Mouse (Mus musculus) liver, postnatal 0 days (tissue): ENCODE data around the gene Fam19a4. TPM values are rescaled to one million over a fixed set of nuclear protein-coding genes. Genes with fewer than 3 reads are reported as not detected.

Experiments used
- ATAC-seq: fragments of 200-750 bp; cut with Nextera tagmentation; 2 replicates; pipeline ENCODE4 v1.8.0; 2017; ENCODE audit warnings: mild to moderate bottlenecking, moderate library complexity
- DNase-seq: peaks from one replicate; pipeline ENCODE4 v3.0.0-alpha.2; 2016
- H3K27ac ChIP-seq: fragments of 300-500 bp; sonication (generic); 2 replicates; pipeline ENCODE4 v1.5.1; 2014; ENCODE audit warnings: antibody characterized with exemption, moderate library complexity, mild to moderate bottlenecking, low read depth
- H3K27me3 ChIP-seq: fragments of 300-500 bp; sonication (generic); 2 replicates; pipeline ENCODE4 v1.6.1; 2014; ENCODE audit warnings: low read length, control low read depth, mixed read lengths; ENCODE audit not compliant: insufficient read depth
- H3K36me3 ChIP-seq: fragments of 300-500 bp; sonication (generic); replicated peaks from 2 replicates; pipeline ENCODE4 v1.6.1; 2014; ENCODE audit warnings: mild to moderate bottlenecking, control low read depth, low read length, moderate library complexity, mixed read lengths; ENCODE audit not compliant: insufficient read depth
- H3K4me1 ChIP-seq: fragments of 300-500 bp; sonication (generic); 2 replicates; pipeline ENCODE4 v1.6.1; 2014; ENCODE audit warnings: antibody characterized with exemption, mild to moderate bottlenecking, control low read depth; ENCODE audit not compliant: insufficient read depth
- H3K4me2 ChIP-seq: fragments of 300-500 bp; sonication (generic); 2 replicates; pipeline ENCODE4 v1.6.1; 2014; ENCODE audit warnings: low read depth, mild to moderate bottlenecking, low read length, moderate library complexity, mixed read lengths
- H3K4me3 ChIP-seq: fragments of 300-500 bp; sonication (generic); 2 replicates; pipeline ENCODE4 v1.5.1; 2014; ENCODE audit warnings: low read depth, low read length
- H3K9ac ChIP-seq: fragments of 300-500 bp; sonication (generic); replicated peaks from 2 replicates; pipeline ENCODE4 v1.6.1; 2014; ENCODE audit warnings: mild to moderate bottlenecking, moderate library complexity
- H3K9me3 ChIP-seq: fragments of 300-500 bp; sonication (generic); 2 replicates; pipeline ENCODE4 v1.6.1; 2016; ENCODE audit warnings: mild to moderate bottlenecking, control low read depth, low read length, mixed read lengths
- CTCF ChIP-seq: sonication (generic); IDR thresholded peaks from 2 replicates; pipeline ENCODE4 v1.5.1; 2016; ENCODE audit warnings: antibody characterized with exemption, low read depth
- EP300 ChIP-seq: IDR thresholded peaks from 2 replicates; pipeline ENCODE4 v1.6.1; 2016; ENCODE audit warnings: antibody characterized with exemption, low read depth, mild to moderate bottlenecking
- WGBS: fragments of 180-500 bp; shearing (Covaris S2); extraction: QIAGEN DNeasy Blood & Tissue Kit; methylation state at CpG from one replicate; pipeline ENCODE4 v1.1.7; 2014; ENCODE audit not compliant: insufficient replicate concordance; 5-methylcytosine and 5-hydroxymethylcytosine counted together
- polyA plus RNA-seq: library from polyadenylated mRNA; unstranded; fragments of >200 nt; fragmentation: Nextera tagmentation; extraction: Ambion mirVana; gene quantifications from 2 replicates; pipeline ENCODE4 v1.2.1, GENCODE M21; 2015

Gene Fam19a4
- polyA plus RNA-seq, 1 experiment from 2014 or later, result not detected

- H3K4me2 ChIP-seq, result no peak overlapping the region
- H3K27ac ChIP-seq, result no peak overlapping the region
- no peak overlapping the region for H3K9ac ChIP-seq
- WGBS, result 64% methylated on average over 7 of the region's 7 CpGs
- ATAC-seq, result no peak
- TF ChIP-seq CTCF (0 out of 2 replicates have a peak, but pooled peaks have one; percentile 11), EP300 (no peak)
- H3K36me3 ChIP-seq, result no peaks in the 10 kb centered on the region
- H3K4me1 ChIP-seq, result no peaks in the 10 kb centered on the region
- H3K9me3 ChIP-seq, result no peaks in the 10 kb centered on the region
- no peak overlapping the region for H3K4me3 ChIP-seq
- H3K27me3 ChIP-seq, result no peaks in the 10 kb centered on the region
- DNase-seq, result no peak
Observed at GRCm38 (mm10) chr6:96853065-96853464, 207.1 kb downstream of the Fam19a4 start.

DNA sequence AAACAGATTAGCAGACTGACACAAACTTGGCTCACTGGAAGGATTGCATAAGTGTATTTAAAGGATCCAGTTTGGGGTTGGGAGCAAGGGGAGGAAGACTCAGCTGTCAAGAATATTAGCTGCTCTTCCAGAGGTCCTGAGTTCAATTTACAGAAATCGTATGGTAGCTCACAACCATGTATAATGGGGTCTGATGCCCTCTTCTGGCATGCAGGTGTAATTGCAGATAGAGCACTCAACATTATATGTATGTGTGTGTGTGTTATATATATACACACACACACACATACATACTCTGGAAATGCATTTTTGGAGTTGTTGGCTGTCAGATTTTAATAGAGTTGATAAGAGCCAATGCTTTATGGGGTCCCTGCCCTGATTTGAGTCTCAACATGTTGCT, 216.3 kb downstream of the Fam19a4 start:
- WGBS, result 17% methylated on average over 1 of the region's 1 CpGs
- Histone ChIP-seq H3K27ac (no peak overlapping the region), H3K4me2 (no peak overlapping the region), H3K36me3 (no peaks in the 10 kb centered on the region), H3K9ac (no peak overlapping the region), H3K4me1 (no peaks in the 10 kb centered on the region), H3K4me3 (no peak overlapping the region), H3K9me3 (no peaks in the 10 kb centered on the region), H3K27me3 (no peaks in the 10 kb centered on the region)
- DNase-seq (no peak), ATAC-seq (no peak)
- TF ChIP-seq CTCF (peak; percentile 54), EP300 (no peak)

DNA sequence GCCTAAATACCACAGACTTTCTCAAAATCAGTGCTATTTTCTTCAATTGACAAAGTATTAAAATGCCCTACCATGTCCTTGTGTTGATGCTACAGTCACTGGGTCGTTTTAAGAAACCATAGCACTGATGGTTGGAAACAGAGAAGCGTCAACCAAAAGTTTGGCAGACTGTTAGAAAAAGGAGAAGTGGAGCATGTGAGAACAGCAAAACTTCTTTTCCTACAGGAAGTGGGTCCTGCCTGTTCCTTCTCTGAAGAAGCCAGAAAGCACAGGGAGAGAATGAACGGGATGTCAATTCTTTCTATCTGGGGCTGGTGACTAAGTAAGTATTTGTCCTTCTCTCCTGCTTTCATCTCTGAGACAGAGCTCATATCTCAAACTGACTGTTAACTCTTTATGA, 219.6 kb downstream of the Fam19a4 start:
- no peak for TF ChIP-seq EP300

DNA sequence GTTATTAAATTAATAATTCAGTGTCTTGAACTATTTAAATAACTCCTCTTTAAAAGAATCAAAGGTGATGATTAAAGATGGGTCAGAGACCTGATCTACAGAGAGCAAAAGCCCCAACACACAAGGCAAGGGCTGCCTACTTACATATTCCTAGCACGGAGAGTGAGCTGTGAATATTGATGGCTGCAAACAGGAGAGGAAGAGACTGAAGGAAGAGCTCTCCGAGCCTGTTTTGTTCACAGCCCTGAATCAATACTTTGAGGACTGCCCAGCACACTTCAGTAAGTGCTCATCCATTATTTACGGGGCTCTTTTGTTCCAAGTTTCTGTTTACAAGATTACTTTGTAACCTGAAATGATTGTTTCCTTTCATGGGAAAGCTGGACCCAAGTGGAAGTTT, 233.6 kb downstream of the Fam19a4 start:
- Histone ChIP-seq H3K27me3 (no peaks in the 10 kb centered on the region), H3K9me3 (no peaks in the 10 kb centered on the region), H3K36me3 (no peaks in the 10 kb centered on the region), H3K4me2 (no peak overlapping the region), H3K27ac (no peak overlapping the region), H3K4me1 (no peaks in the 10 kb centered on the region), H3K4me3 (no peak overlapping the region), H3K9ac (no peak overlapping the region)
- TF ChIP-seq EP300 (no peak), CTCF (no peak)
- 61% methylated on average over 3 of the region's 3 CpGs for WGBS
- DNase-seq (no peak), ATAC-seq (no peak)

More for the DNA sequence above, 219.6 kb downstream of the Fam19a4 start:
- no peak for DNase-seq
- H3K27ac ChIP-seq, result no peak overlapping the region
- 18% methylated on average over 3 of the region's 3 CpGs for WGBS
- H3K36me3 ChIP-seq, result no peaks in the 10 kb centered on the region
- no peak for ATAC-seq
- H3K4me2 ChIP-seq, result no peak overlapping the region
- no peak overlapping the region for H3K9ac ChIP-seq
- no peak overlapping the region for H3K4me3 ChIP-seq
- H3K4me1 ChIP-seq, result no peaks in the 10 kb centered on the region
- no peaks in the 10 kb centered on the region for H3K9me3 ChIP-seq
- H3K27me3 ChIP-seq, result no peaks in the 10 kb centered on the region

DNA sequence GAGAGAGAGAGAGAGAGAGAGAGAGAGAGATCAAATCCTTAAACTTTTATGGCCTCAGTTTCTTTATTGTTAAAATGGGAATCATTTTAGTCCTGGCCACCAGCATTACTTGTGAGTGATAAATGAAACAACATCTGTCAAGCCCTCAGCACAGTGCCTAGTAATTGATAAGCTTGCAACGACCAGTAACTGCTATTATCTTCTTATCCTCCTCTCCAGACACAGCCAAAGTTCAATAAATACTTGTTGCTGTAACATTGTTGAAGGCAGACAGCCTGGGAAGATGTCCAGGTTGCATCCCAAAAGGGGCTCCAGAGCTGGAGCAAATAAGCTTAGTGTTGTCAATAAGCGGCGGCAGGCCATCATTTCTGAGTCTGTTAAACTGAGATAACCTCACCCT, 257.2 kb downstream of the Fam19a4 start:
- no peak overlapping the region for H3K9ac ChIP-seq
- WGBS, result 37% methylated on average over 3 of the region's 3 CpGs
- no peaks in the 10 kb centered on the region for H3K27me3 ChIP-seq
- no peak overlapping the region for H3K4me2 ChIP-seq
- H3K36me3 ChIP-seq, result no peaks in the 10 kb centered on the region
- H3K9me3 ChIP-seq, result no peaks in the 10 kb centered on the region
- H3K4me3 ChIP-seq, result no peak overlapping the region
- TF ChIP-seq EP300, result no peak
- no peak for TF ChIP-seq CTCF
- H3K4me1 ChIP-seq, result no peaks in the 10 kb centered on the region
- DNase-seq (no peak), ATAC-seq (no peak)
- no peak overlapping the region for H3K27ac ChIP-seq

- H3K9me3 ChIP-seq, result no peaks in the 10 kb centered on the region
- 78% methylated on average over 1 of the region's 1 CpGs for WGBS
- DNase-seq, result no peak
Observed at GRCm38 (mm10) chr6:96798746-96799145, 261.5 kb downstream of the Fam19a4 start.

GRCm38 (mm10) chr6:96797451-96797850, 262.8 kb downstream of the Fam19a4 start:
- no peaks in the 10 kb centered on the region for H3K9me3 ChIP-seq
- no peaks in the 10 kb centered on the region for H3K4me1 ChIP-seq
- TF ChIP-seq EP300, result no peak
- TF ChIP-seq CTCF, result no peak
- no peak overlapping the region for H3K4me3 ChIP-seq
- ATAC-seq, result no peak
- DNase-seq, result no peak
- H3K9ac ChIP-seq, result no peak overlapping the region
- no peak overlapping the region for H3K4me2 ChIP-seq
- H3K36me3 ChIP-seq, result no peaks in the 10 kb centered on the region
- no peak overlapping the region for H3K27ac ChIP-seq
- H3K27me3 ChIP-seq, result no peaks in the 10 kb centered on the region
- WGBS, result 70% methylated on average over 4 of the region's 4 CpGs

More at GRCm38 (mm10) chr6:96798746-96799145, 261.5 kb downstream of the Fam19a4 start:
- Histone ChIP-seq H3K27ac (no peak overlapping the region), H3K4me3 (no peak overlapping the region), H3K36me3 (no peaks in the 10 kb centered on the region), H3K4me1 (no peaks in the 10 kb centered on the region), H3K4me2 (no peak overlapping the region), H3K9ac (no peak overlapping the region), H3K27me3 (no peaks in the 10 kb centered on the region)
- TF ChIP-seq EP300 (no peak), CTCF (no peak)
- no peak for ATAC-seq

Other genes starting within 250 kb of the Fam19a4 start
- 1.0 and 1.8 TPM in 2 replicates for gene Eogt, start 88.8 kb upstream of the Fam19a4 start, polyA plus RNA-seq
- gene Tmf1, start 118.7 kb upstream of the Fam19a4 start, polyA plus RNA-seq, result 17.5 and 20.3 TPM in 2 replicates
- 16.1 and 17.2 TPM in 2 replicates for gene Uba3, start 145.2 kb upstream of the Fam19a4 start, polyA plus RNA-seq
- 25.5 and 27.1 TPM in 2 replicates for gene Arl6ip5, start 150.3 kb upstream of the Fam19a4 start, polyA plus RNA-seq
- gene Lmod3, start 192.3 kb upstream of the Fam19a4 start, polyA plus RNA-seq, result 0.11 and 0.77 TPM in 2 replicates